Mouse (Mus musculus): Measurements from ENCODE around the gene Tnni2. TPM values are rescaled to one million over a fixed set of nuclear protein-coding genes. Genes with fewer than 3 reads are reported as not detected.

Gene Tnni2
- polyA plus RNA-seq, 2 experiments: 2.1 to 2.2 TPM

DNA sequence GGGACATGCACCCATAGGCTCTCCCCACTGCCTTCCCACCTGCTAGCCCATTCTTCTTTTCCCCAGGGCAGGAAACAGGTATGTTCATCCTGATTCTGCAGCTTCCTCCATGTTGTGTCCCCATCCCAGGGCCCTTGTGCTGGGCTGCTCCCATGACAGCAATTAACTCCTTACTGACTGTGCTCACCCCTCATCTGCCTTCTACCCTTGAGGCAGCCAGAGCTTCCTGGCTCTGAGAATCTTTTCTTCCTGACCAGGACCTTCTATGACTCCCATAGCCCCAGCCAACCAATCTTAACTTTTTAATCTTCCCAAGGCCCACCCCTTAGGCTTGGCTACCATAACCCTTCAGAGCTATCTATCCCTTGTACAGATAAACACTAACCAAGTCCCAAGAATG is 37.7 kb downstream of the Tnni2 start:
- Histone ChIP-seq H3K36me3 (replicated peaks; ENCODE audit: control insufficient read depth, insufficient read depth, low read depth) (no peaks in the 10 kb centered on the region), H3K4me3 (ENCODE audit: insufficient read depth in 1 of 2, low read depth in 2 of 2, low read length in 2 of 2) (no peak overlapping the region), H3K4me2 (ENCODE audit: low read depth) (no peak overlapping the region), H3K27me3 (ENCODE audit: control insufficient read depth, insufficient read depth, low read length) (no peaks in the 10 kb centered on the region), H3K27ac (no peak overlapping the region), H3K9me3 (ENCODE audit: control insufficient read depth, low read length) (no peaks in the 10 kb centered on the region), H3K9ac (replicated peaks) (no peak overlapping the region), H3K4me1 (replicated peaks; ENCODE audit: control insufficient read depth in 2 of 2, insufficient read depth in 2 of 2, low read length in 1 of 2) (peaks cover 0 to 6% of the 10 kb centered on the region in 2 experiments; a peak in 1 of 4 replicates)
- no peak for DNase-seq (ENCODE audit: low read depth in 3 of 3, low spot score in 3 of 3)
- no peak for ATAC-seq (ENCODE audit: insufficient read depth)
- TF ChIP-seq CTCF (IDR thresholded peaks at IDR 0.05; ENCODE audit: low read depth) (no peak), EP300 (IDR thresholded peaks at IDR 0.05; ENCODE audit: low read depth) (no peak)

GRCm38 (mm10) chr7:142479886-142480285 is 38.3 kb downstream of the Tnni2 start:
- no peak overlapping the region for H3K9ac ChIP-seq (replicated peaks)
- no peak for ATAC-seq (ENCODE audit: insufficient read depth)
- H3K9me3 ChIP-seq (ENCODE audit: control insufficient read depth, low read length): no peaks in the 10 kb centered on the region
- no peak overlapping the region for H3K4me2 ChIP-seq (ENCODE audit: low read depth)
- peaks cover 0 to 6% of the 10 kb centered on the region in 2 experiments; a peak in 1 of 4 replicates for H3K4me1 ChIP-seq (replicated peaks; ENCODE audit: control insufficient read depth in 2 of 2, insufficient read depth in 2 of 2, low read length in 1 of 2)
- H3K36me3 ChIP-seq (replicated peaks; ENCODE audit: control insufficient read depth, insufficient read depth, low read depth): no peaks in the 10 kb centered on the region
- WGBS (ENCODE audit: insufficient replicate concordance): 50% methylated on average over 3 of the region's 3 CpGs
- no peak overlapping the region for H3K4me3 ChIP-seq (ENCODE audit: insufficient read depth in 1 of 2, low read depth in 2 of 2, low read length in 2 of 2)
- no peaks in the 10 kb centered on the region for H3K27me3 ChIP-seq (ENCODE audit: control insufficient read depth, insufficient read depth, low read length)
- DNase-seq (ENCODE audit: low read depth in 3 of 3, low spot score in 3 of 3): no peak
- no peak overlapping the region for H3K27ac ChIP-seq
- TF ChIP-seq CTCF (IDR thresholded peaks at IDR 0.05; ENCODE audit: low read depth): no peak
- no peak for TF ChIP-seq EP300 (IDR thresholded peaks at IDR 0.05; ENCODE audit: low read depth)

- Histone ChIP-seq H3K27ac (no peak overlapping the region), H3K27me3 (ENCODE audit: control insufficient read depth, insufficient read depth, low read length) (no peaks in the 10 kb centered on the region), H3K4me2 (ENCODE audit: low read depth) (no peak overlapping the region), H3K4me1 (replicated peaks; ENCODE audit: control insufficient read depth in 2 of 2, insufficient read depth in 2 of 2, low read length in 1 of 2) (peaks cover 0 to 6% of the 10 kb centered on the region in 2 experiments; a peak in 1 of 4 replicates), H3K9me3 (ENCODE audit: control insufficient read depth, low read length) (no peaks in the 10 kb centered on the region), H3K9ac (replicated peaks) (no peak overlapping the region), H3K36me3 (replicated peaks; ENCODE audit: control insufficient read depth, insufficient read depth, low read depth) (no peaks in the 10 kb centered on the region), H3K4me3 (ENCODE audit: insufficient read depth in 1 of 2, low read depth in 2 of 2, low read length in 2 of 2) (no peak overlapping the region)
- no peak for DNase-seq (ENCODE audit: low read depth in 3 of 3, low spot score in 3 of 3)
- ATAC-seq (ENCODE audit: insufficient read depth): no peak
- no peak for TF ChIP-seq CTCF (IDR thresholded peaks at IDR 0.05; ENCODE audit: low read depth)
- TF ChIP-seq EP300 (IDR thresholded peaks at IDR 0.05; ENCODE audit: low read depth): no peak
- WGBS (ENCODE audit: insufficient replicate concordance): 57% methylated on average over 3 of the region's 3 CpGs
These were observed 39.1 kb downstream of the Tnni2 start for GRCm38 (mm10) chr7:142480661-142481060.

- H3K4me1 ChIP-seq (replicated peaks; ENCODE audit: control insufficient read depth in 2 of 2, insufficient read depth in 2 of 2, low read length in 1 of 2): peaks cover 0 to 6% of the 10 kb centered on the region in 2 experiments; a peak in 1 of 4 replicates
- TF ChIP-seq CTCF (IDR thresholded peaks at IDR 0.05; ENCODE audit: low read depth) (peak; percentile 70), EP300 (IDR thresholded peaks at IDR 0.05; ENCODE audit: low read depth) (no peak)
- DNase-seq (ENCODE audit: low read depth in 3 of 3, low spot score in 3 of 3) (no peak), ATAC-seq (ENCODE audit: insufficient read depth) (no peak)
- no peaks in the 10 kb centered on the region for H3K27me3 ChIP-seq (ENCODE audit: control insufficient read depth, insufficient read depth, low read length)
- H3K27ac ChIP-seq: no peak overlapping the region
- WGBS (ENCODE audit: insufficient replicate concordance): 18% methylated on average over 5 of the region's 5 CpGs
- H3K4me3 ChIP-seq (ENCODE audit: insufficient read depth in 1 of 2, low read depth in 2 of 2, low read length in 2 of 2): no peak overlapping the region
- H3K36me3 ChIP-seq (replicated peaks; ENCODE audit: control insufficient read depth, insufficient read depth, low read depth): no peaks in the 10 kb centered on the region
- H3K4me2 ChIP-seq (ENCODE audit: low read depth): peak overlapping the region; percentile 29; the same call in 1 of the 2 replicates
- H3K9ac ChIP-seq (replicated peaks): no peak overlapping the region
- no peaks in the 10 kb centered on the region for H3K9me3 ChIP-seq (ENCODE audit: control insufficient read depth, low read length)
These were observed 39.6 kb downstream of the Tnni2 start for GRCm38 (mm10) chr7:142481186-142481567.

- DNase-seq (ENCODE audit: low read depth in 3 of 3, low spot score in 3 of 3) (no peak), ATAC-seq (ENCODE audit: insufficient read depth) (no peak)
- no peak overlapping the region for H3K4me3 ChIP-seq (ENCODE audit: insufficient read depth in 1 of 2, low read depth in 2 of 2, low read length in 2 of 2)
- no peak for TF ChIP-seq CTCF (IDR thresholded peaks at IDR 0.05; ENCODE audit: low read depth)
- no peak for TF ChIP-seq EP300 (IDR thresholded peaks at IDR 0.05; ENCODE audit: low read depth)
- H3K27me3 ChIP-seq (ENCODE audit: control insufficient read depth, insufficient read depth, low read length): no peaks in the 10 kb centered on the region
- peak overlapping the region; percentile 29; the same call in 1 of the 2 replicates for H3K4me2 ChIP-seq (ENCODE audit: low read depth)
- no peak overlapping the region for H3K27ac ChIP-seq
- H3K9ac ChIP-seq (replicated peaks): no peak overlapping the region
- no peaks in the 10 kb centered on the region for H3K36me3 ChIP-seq (replicated peaks; ENCODE audit: control insufficient read depth, insufficient read depth, low read depth)
- H3K9me3 ChIP-seq (ENCODE audit: control insufficient read depth, low read length): no peaks in the 10 kb centered on the region
- H3K4me1 ChIP-seq (replicated peaks; ENCODE audit: control insufficient read depth in 2 of 2, insufficient read depth in 2 of 2, low read length in 1 of 2): peaks cover 0 to 6% of the 10 kb centered on the region in 2 experiments; a peak in 1 of 4 replicates
- 9% methylated on average over 22 of the region's 22 CpGs for WGBS (ENCODE audit: insufficient replicate concordance)
These were observed 40.1 kb downstream of the Tnni2 start for GRCm38 (mm10) chr7:142481568-142482255.

Data from liver, embryonic 14.5 days (tissue).